In the genomic region with DNA sequence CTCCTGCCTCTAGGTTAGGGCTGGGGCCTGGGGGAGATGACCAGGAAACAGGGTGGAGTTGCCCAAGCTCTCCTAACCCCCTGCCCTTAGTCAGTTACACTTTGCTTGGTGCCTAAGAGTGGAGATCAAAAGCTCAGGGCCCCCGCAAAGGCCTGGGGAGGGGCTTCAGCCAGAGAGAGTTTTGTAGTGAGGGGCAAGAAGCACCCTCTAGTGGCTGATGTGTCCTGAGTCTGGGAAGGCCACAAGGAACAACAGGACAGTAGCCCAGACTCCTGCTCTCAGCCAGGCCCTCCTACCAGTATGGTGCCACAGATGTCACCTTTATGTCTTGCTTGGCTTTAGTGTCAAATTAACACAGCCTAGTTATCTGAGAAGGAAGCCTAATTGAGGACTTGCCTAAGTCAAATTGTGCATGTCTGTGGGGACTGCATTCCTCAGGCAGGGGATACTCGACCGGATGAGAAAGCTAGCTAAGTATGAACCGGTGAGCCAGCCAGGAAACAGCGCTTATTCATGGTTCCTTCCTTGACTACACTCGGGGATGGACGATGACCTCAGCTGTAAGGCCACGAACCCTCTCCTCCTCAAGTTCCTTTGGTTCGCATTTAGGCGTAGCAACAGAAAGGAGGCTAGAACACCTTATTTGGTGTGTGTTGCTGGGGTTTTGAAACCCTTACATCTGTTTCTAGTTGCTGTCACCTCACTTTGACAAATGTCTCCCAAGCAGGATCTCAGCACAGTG, we compare ENCODE assay signal across 10 mouse cellular contexts. TPM values are rescaled to one million over a fixed set of nuclear protein-coding genes. Genes with fewer than 3 reads are reported as not detected.
DNase-seq lines count a peak whose midpoint lies in the region; ATAC-seq lines count a peak whose summit lies in the region.
"Had no signal": no experiment of that assay in that cellular context is flagged by ENCODE, and none has a peak within 500 bp of the region (broad histone marks: within the 10 kb centered on the region; RNA-seq: fewer than 3 reads in every experiment).

No protein-coding gene starts in this region.

- no peaks in the 10 kb centered on the region for H3K9me3 ChIP-seq in kidney, embryonic 14.5 days (ENCODE audit: control insufficient read depth, low read length)
- no peaks in the 10 kb centered on the region for H3K9me3 ChIP-seq in hindbrain, embryonic 13.5 days
- no peaks in the 10 kb centered on the region for H3K9me3 ChIP-seq in forebrain, embryonic 11.5 days (ENCODE audit: control insufficient read depth, low read length)
- H3K9me3 ChIP-seq: midbrain, embryonic 13.5 days had no signal

- peaks cover 48% of the 10 kb centered on the region for H3K27me3 ChIP-seq in kidney, embryonic 14.5 days (ENCODE audit: control insufficient read depth, insufficient read depth, low read length)
- H3K27me3 ChIP-seq in hindbrain, embryonic 13.5 days = peaks cover 75% of the 10 kb centered on the region
- peaks cover 60% of the 10 kb centered on the region for H3K27me3 ChIP-seq in forebrain, embryonic 11.5 days (ENCODE audit: control insufficient read depth, insufficient read depth, low read length)

- ATAC-seq in kidney, embryonic 14.5 days (ENCODE audit: low FRiP score, low TSS enrichment) = no peak
- ATAC-seq in hindbrain, embryonic 13.5 days (ENCODE audit: low FRiP score) = no peak
- no peak for ATAC-seq in forebrain, embryonic 11.5 days (replicated peaks; ENCODE audit: low FRiP score)
- no peak for ATAC-seq in megakaryocyte progenitor cell, adult 5-6 weeks (replicated peaks; ENCODE audit: poor library complexity)
- ATAC-seq: midbrain, embryonic 13.5 days had no signal

- DNase-seq in kidney, adult 11 months = no peak
- peak; percentile 19 for DNase-seq in thymus, postnatal 14 days
- DNase-seq in thymus, postnatal 10 days (ENCODE audit: low spot score in 2 of 2) = no peak
- no peak for DNase-seq in forebrain, embryonic 11.5 days (ENCODE audit: low spot score)

- H3K27ac ChIP-seq in kidney, embryonic 14.5 days (ENCODE audit: low read depth, low read length) = peak overlapping the region; percentile 69
- no peak overlapping the region for H3K27ac ChIP-seq in hindbrain, embryonic 13.5 days
- H3K27ac ChIP-seq in forebrain, embryonic 11.5 days (ENCODE audit: low read depth, low read length) = no peak overlapping the region
- H3K27ac ChIP-seq: midbrain, embryonic 13.5 days had no signal

- H3K4me1 ChIP-seq in kidney, embryonic 14.5 days (ENCODE audit: control insufficient read depth, insufficient read depth, low read length) = peaks cover 22% of the 10 kb centered on the region
- H3K4me1 ChIP-seq in hindbrain, embryonic 13.5 days (replicated peaks) = peaks cover 68% of the 10 kb centered on the region
- peaks cover 36% of the 10 kb centered on the region for H3K4me1 ChIP-seq in forebrain, embryonic 11.5 days (replicated peaks; ENCODE audit: control insufficient read depth, insufficient read depth, low read length)

- 41% methylated on average over 10 of the region's 10 CpGs for WGBS in kidney, embryonic 14.5 days
- 46% methylated on average over 10 of the region's 10 CpGs for WGBS in hindbrain, embryonic 13.5 days
- 62% methylated on average over 10 of the region's 10 CpGs for WGBS in forebrain, embryonic 11.5 days

- H3K36me3 ChIP-seq in kidney, embryonic 14.5 days (ENCODE audit: control insufficient read depth, insufficient read depth, low read length) = no peaks in the 10 kb centered on the region; the same call in 1 of the 2 replicates
- H3K36me3 ChIP-seq in hindbrain, embryonic 13.5 days = no peaks in the 10 kb centered on the region
- H3K36me3 ChIP-seq in forebrain, embryonic 11.5 days (ENCODE audit: control insufficient read depth, insufficient read depth, low read length) = no peaks in the 10 kb centered on the region

- no peak overlapping the region; the same call in 1 of the 2 replicates for H3K9ac ChIP-seq in kidney, embryonic 14.5 days (ENCODE audit: low read depth, low read length)
- 0 out of 2 replicates have a peak overlapping the region, but pooled peaks have one; percentile 1 for H3K9ac ChIP-seq in hindbrain, embryonic 13.5 days
- H3K9ac ChIP-seq in forebrain, embryonic 11.5 days (ENCODE audit: low read length) = no peak overlapping the region
- H3K9ac ChIP-seq: midbrain, embryonic 13.5 days had no signal

- no peak overlapping the region for H3K4me3 ChIP-seq in kidney, embryonic 14.5 days (ENCODE audit: low read length)
- H3K4me3 ChIP-seq in hindbrain, embryonic 13.5 days = no peak overlapping the region
- H3K4me3 ChIP-seq in forebrain, embryonic 11.5 days (ENCODE audit: low read depth, low read length) = no peak overlapping the region
- H3K4me3 ChIP-seq: midbrain, embryonic 13.5 days had no signal

- no peak overlapping the region for H3K4me2 ChIP-seq in kidney, embryonic 14.5 days (replicated peaks; ENCODE audit: low read depth, low read length)
- no peak overlapping the region for H3K4me2 ChIP-seq in hindbrain, embryonic 13.5 days
- H3K4me2 ChIP-seq in forebrain, embryonic 11.5 days (ENCODE audit: low read depth, low read length, severe bottlenecking) = no peak overlapping the region
- H3K4me2 ChIP-seq: midbrain, embryonic 13.5 days had no signal

RNA-seq across cellular contexts. Expression of gene Icmt, which starts 2.7 kb away (rescaled TPM):
- polyA plus RNA-seq in kidney, embryonic 14.5 days (2014; fragmentation: Nextera tagmentation; extraction: Ambion mirVana) = 14.7 and 28.1 TPM in 2 replicates
- polyA plus RNA-seq in hindbrain, embryonic 13.5 days (2015; fragmentation: Nextera tagmentation; extraction: Ambion mirVana) = 17.2 and 18.4 TPM in 2 replicates
- polyA plus RNA-seq in forebrain, embryonic 11.5 days (2014; fragmentation: Nextera tagmentation; extraction: Ambion mirVana) = 22.1 and 23.6 TPM in 2 replicates
- 7.9 and 12.1 TPM in 2 replicates for total RNA-seq in megakaryocyte progenitor cell, adult 5-6 weeks (2015)
- total RNA-seq in megakaryocyte progenitor cell, adult 5-6 weeks (2017) = 11.5 and 14.8 TPM in 2 replicates

RNA-seq across cellular contexts. Expression of gene Hes3, which starts 2.9 kb away (rescaled TPM):
- polyA plus RNA-seq in kidney, embryonic 14.5 days (2014; fragmentation: Nextera tagmentation; extraction: Ambion mirVana) = not detected in 2 replicates
- 0.38 and 0.79 TPM in 2 replicates for polyA plus RNA-seq in hindbrain, embryonic 13.5 days (2015; fragmentation: Nextera tagmentation; extraction: Ambion mirVana)
- polyA plus RNA-seq in forebrain, embryonic 11.5 days (2014; fragmentation: Nextera tagmentation; extraction: Ambion mirVana) = 0.53 and 1.0 TPM in 2 replicates
- not detected in 2 replicates for total RNA-seq in megakaryocyte progenitor cell, adult 5-6 weeks (2015)
- not detected in 2 replicates for total RNA-seq in megakaryocyte progenitor cell, adult 5-6 weeks (2017)
- total RNA-seq: gastrocnemius, adult 18-20 months had no signal
- polyA plus RNA-seq: embryonic facial prominence, embryonic 14.5 days had no signal

RNA-seq across cellular contexts. Expression of gene Gpr153, which starts 20.3 kb away (rescaled TPM):
- 7.5 and 9.1 TPM in 2 replicates for polyA plus RNA-seq in kidney, embryonic 14.5 days (2014; fragmentation: Nextera tagmentation; extraction: Ambion mirVana)
- 9.0 and 9.3 TPM in 2 replicates for polyA plus RNA-seq in hindbrain, embryonic 13.5 days (2015; fragmentation: Nextera tagmentation; extraction: Ambion mirVana)
- 6.1 and 6.6 TPM in 2 replicates for polyA plus RNA-seq in forebrain, embryonic 11.5 days (2014; fragmentation: Nextera tagmentation; extraction: Ambion mirVana)
- total RNA-seq in megakaryocyte progenitor cell, adult 5-6 weeks (2015) = 0.12 and 0.76 TPM in 2 replicates
- not detected in 2 replicates for total RNA-seq in megakaryocyte progenitor cell, adult 5-6 weeks (2017)

RNA-seq across cellular contexts. Expression of gene Rnf207, which starts 24.4 kb away (rescaled TPM):
- 1.1 TPM in 2 replicates for polyA plus RNA-seq in kidney, embryonic 14.5 days (2014; fragmentation: Nextera tagmentation; extraction: Ambion mirVana)
- 5.2 and 7.7 TPM in 2 replicates for polyA plus RNA-seq in hindbrain, embryonic 13.5 days (2015; fragmentation: Nextera tagmentation; extraction: Ambion mirVana)
- polyA plus RNA-seq in forebrain, embryonic 11.5 days (2014; fragmentation: Nextera tagmentation; extraction: Ambion mirVana) = 0.60 and 1.2 TPM in 2 replicates
- 0.12 TPM in 1 of 2 replicates, not detected in the other for total RNA-seq in megakaryocyte progenitor cell, adult 5-6 weeks (2015)
- not detected in 2 replicates for total RNA-seq in megakaryocyte progenitor cell, adult 5-6 weeks (2017)
- total RNA-seq: gastrocnemius, adult 18-20 months had no signal

RNA-seq across cellular contexts. Expression of gene Rpl22, which starts 31.2 kb away (rescaled TPM):
- polyA plus RNA-seq in kidney, embryonic 14.5 days (2014; fragmentation: Nextera tagmentation; extraction: Ambion mirVana) = 475 and 692 TPM in 2 replicates
- polyA plus RNA-seq in hindbrain, embryonic 13.5 days (2015; fragmentation: Nextera tagmentation; extraction: Ambion mirVana) = 205 and 218 TPM in 2 replicates
- 310 and 360 TPM in 2 replicates for polyA plus RNA-seq in forebrain, embryonic 11.5 days (2014; fragmentation: Nextera tagmentation; extraction: Ambion mirVana)
- 1,636 and 1,708 TPM in 2 replicates for total RNA-seq in megakaryocyte progenitor cell, adult 5-6 weeks (2015)
- 3,182 and 3,570 TPM in 2 replicates for total RNA-seq in megakaryocyte progenitor cell, adult 5-6 weeks (2017)
